Mouse (Mus musculus) left cerebral cortex, adult 11 months (tissue): ENCODE measurements around the gene Pcsk6.
"Not testable (repeated sequence)": the region's sequence is repeated elsewhere in the genome, so short reads cannot be mapped to it uniquely, and the experiment has no call there.

Experiments used
- DNase-seq: peaks from one replicate; pipeline ENCODE4 v3.0.0; 2022; ENCODE audit warnings: low spot score

Pcsk6 gene

GRCm38 (mm10) chr7:66053946-66054483 is 192.5 kb downstream of the Pcsk6 start:
- DNase-seq: no peak

- not testable (repeated sequence) for DNase-seq
Measured at GRCm38 (mm10) chr7:66055356-66055755, 193.8 kb downstream of the Pcsk6 start.

- no peak for DNase-seq
Measured at GRCm38 (mm10) chr7:66058703-66059102, 197.2 kb downstream of the Pcsk6 start, which contains the start of gene Snrpa1. Gene Snrpa1, plus strand, starts transcription at chr7:66059003.

- peak; percentile 70 for DNase-seq
Measured at GRCm38 (mm10) chr7:66060066-66060956, 198.8 kb downstream of the Pcsk6 start.

DNA sequence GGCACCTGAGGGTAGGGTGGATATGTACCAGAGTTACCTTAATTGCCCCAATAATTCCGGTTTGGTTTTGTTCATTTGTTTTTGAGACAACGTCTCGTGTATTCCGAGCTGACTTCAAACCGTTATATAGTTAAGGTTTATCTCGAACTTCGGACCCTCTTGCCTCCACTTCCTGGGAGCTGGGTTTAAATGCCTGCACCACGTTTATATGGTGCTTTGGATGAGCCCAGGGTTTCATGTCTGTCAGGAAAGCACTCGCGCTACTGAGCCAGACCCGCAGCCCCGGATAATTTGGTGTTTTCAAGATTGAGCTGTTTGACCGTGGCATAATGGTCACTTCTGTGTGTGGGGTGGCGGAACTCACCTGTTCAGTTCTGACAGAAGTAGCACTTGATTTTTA is 199.5 kb downstream of the Pcsk6 start:
- DNase-seq: no peak

GRCm38 (mm10) chr7:66076411-66076810 is 214.9 kb downstream of the Pcsk6 start:
- no peak for DNase-seq

- peak; percentile 94 for DNase-seq
Measured at GRCm38 (mm10) chr7:66079364-66080230, 218.1 kb downstream of the Pcsk6 start, which contains the start of gene Selenos. Gene Selenos, plus strand, starts transcription at chr7:66079649.

DNA sequence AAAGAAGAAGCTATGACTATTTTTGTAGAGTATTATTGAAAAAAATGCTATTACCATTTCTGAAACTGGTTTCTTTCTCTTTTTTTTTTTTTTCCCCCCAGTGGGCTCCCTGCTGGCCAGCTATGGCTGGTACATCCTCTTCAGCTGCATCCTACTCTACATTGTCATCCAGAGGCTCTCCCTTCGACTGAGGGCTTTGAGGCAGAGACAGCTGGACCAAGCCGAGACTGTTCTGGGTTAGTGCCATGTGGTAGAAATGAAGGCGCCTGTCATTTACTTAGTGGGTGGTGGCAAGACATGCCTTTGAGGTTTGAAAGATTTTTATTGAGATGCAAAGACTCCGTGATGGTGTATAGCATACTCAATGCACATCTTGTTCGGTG is 218.7 kb downstream of the Pcsk6 start:
- no peak for DNase-seq

GRCm38 (mm10) chr7:66083757-66084156 is 222.2 kb downstream of the Pcsk6 start:
- no peak for DNase-seq

- DNase-seq: no peak
Measured at GRCm38 (mm10) chr7:66084546-66084945, 223.0 kb downstream of the Pcsk6 start.

- DNase-seq: peak; percentile 36
Measured at GRCm38 (mm10) chr7:66087652-66088051, 226.1 kb downstream of the Pcsk6 start.

GRCm38 (mm10) chr7:66088077-66088476 is 226.5 kb downstream of the Pcsk6 start:
- DNase-seq: no peak

DNA sequence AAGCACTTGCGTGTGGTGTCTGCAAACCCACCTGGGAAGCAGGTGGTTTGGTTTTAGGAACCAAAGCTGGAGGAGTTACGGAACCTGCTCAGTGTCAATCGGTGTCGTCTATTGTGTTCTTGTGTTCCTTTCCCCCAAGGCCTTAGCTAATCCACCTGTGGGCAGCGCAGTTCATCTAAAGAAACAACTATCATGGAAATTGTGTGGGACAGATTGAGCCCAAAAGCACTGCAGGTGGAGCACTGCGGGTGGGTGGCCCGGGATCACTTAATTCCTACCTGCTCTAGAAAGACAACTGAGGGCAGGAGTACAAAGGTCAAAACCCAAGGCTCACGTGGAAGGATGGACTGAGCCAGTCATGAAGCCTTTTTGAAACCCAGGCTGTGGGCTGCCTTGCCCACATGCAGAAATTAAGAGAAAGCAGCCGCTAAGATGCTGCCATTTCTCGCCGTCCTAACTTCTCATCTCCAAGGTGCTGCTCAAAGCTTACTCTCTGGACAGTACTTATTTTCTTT is 229.2 kb downstream of the Pcsk6 start:
- no peak for DNase-seq

- no peak for DNase-seq
Measured at GRCm38 (mm10) chr7:66091553-66091952, 230.0 kb downstream of the Pcsk6 start.

GRCm38 (mm10) chr7:66092656-66093055 is 231.1 kb downstream of the Pcsk6 start:
- no peak for DNase-seq

DNA sequence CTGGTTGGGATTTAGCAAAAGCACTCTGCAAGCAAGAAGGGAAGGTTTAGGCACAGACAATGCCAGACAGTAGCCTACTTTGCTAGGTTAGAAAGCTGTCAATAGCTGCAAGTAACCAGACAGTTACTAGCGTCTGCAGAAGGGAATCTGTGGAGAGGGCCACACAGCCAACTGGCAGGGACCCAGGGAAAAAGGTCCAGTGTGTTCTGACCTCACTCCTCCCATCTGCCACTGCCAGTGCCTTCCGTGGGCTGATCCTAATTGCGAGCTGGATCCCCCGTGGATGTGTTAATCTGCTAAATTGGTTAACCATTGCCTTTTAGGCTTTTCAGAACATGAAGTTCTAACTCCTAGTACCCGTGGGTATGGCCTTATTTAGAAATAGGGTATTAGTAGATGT is 232.6 kb downstream of the Pcsk6 start:
- no peak for DNase-seq

GRCm38 (mm10) chr7:66098803-66099202 is 237.3 kb downstream of the Pcsk6 start:
- DNase-seq: no peak
